Mouse (Mus musculus) skeletal muscle tissue, adult 2 months (tissue): ENCODE data around the gene Dph1.

ENCODE experiments used
- DNase-seq: peaks from one replicate; pipeline ENCODE4 v3.0.0-alpha.2; 2012; ENCODE audit warnings: low read depth, low spot score

Dph1 gene

GRCm38 (mm10) chr11:75133951-75134350, 57.1 kb downstream of the Dph1 start:
- no peak for DNase-seq

DNA sequence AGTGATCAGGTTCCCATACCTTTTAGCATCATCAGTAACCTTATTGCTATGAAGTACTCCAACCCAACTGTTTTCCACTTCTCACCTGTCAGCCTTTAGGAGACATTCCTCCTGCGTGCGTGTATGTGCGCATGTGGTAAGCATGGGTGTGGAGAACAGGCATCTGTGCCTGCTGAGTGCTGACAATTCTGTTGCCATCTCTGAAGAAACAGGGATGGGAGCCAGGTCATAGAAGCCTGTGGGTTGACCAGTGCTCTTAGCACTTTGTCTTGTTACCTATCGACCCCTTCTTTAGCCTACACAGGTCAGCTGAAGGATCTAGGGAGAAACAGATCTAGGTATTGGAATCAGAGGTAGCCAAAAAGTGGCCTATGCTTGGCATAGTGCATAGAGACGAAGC, 57.6 kb downstream of the Dph1 start:
- no peak for DNase-seq

DNA sequence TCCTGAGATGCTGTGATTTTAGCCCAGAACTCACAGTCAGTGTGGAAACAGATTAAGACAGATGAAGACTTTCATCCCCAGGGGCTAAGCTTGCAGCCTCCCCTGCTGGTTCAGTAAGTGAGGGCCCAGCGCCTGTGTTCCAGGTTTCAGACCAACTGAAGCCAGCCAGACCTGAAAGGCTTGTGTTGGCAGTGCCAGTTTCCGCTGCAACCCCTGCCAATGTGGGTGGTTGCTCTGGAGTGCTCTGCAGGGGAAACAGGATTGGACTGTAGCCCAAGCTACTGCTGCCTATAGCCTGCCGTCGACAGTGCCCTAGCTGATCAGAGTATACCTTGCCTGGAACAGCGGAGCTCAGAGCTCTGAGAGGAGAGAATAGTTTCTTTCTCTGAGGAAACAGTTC, 58.8 kb downstream of the Dph1 start:
- DNase-seq: no peak

- no peak for DNase-seq
Measured at GRCm38 (mm10) chr11:75131300-75131699, 59.7 kb downstream of the Dph1 start.

GRCm38 (mm10) chr11:75129481-75129880, 61.6 kb downstream of the Dph1 start:
- DNase-seq: no peak
